Mouse (Mus musculus): ENCODE measurements around the gene Tmem39b. TPM values are rescaled to one million over a fixed set of nuclear protein-coding genes. Genes with fewer than 3 reads are reported as not detected.
"Not testable (repeated sequence)": the region's sequence is repeated elsewhere in the genome, so short reads cannot be mapped to it uniquely, and the experiment has no call there.

Gene Tmem39b
- polyA plus RNA-seq, 1 experiment from 2014 or later = 19.4 TPM

GRCm38 (mm10) chr4:129716310-129716709 is 19.7 kb upstream of the Tmem39b start:
- Histone ChIP-seq H3K27me3 (no peaks in the 10 kb centered on the region), H3K4me2 (replicated peaks) (no peak overlapping the region), H3K27ac (replicated peaks) (no peak overlapping the region), H3K36me3 (peaks cover 83% of the 10 kb centered on the region), H3K4me1 (no peaks in the 10 kb centered on the region), H3K4me3 (no peak overlapping the region), H3K9ac (replicated peaks) (no peak overlapping the region), H3K9me3 (no peaks in the 10 kb centered on the region)
- 93% methylated on average over 9 of the region's 9 CpGs for WGBS
- no peak for ATAC-seq (replicated peaks)

- no peak overlapping the region for H3K4me3 ChIP-seq
- H3K36me3 ChIP-seq = peaks cover 81% of the 10 kb centered on the region
- peak; percentile 72 for ATAC-seq (replicated peaks)
- H3K9me3 ChIP-seq = no peaks in the 10 kb centered on the region
- no peak overlapping the region for H3K4me2 ChIP-seq (replicated peaks)
- peak overlapping the region; percentile 55 for H3K27ac ChIP-seq (replicated peaks)
- H3K27me3 ChIP-seq = no peaks in the 10 kb centered on the region
- 52% methylated on average over 8 of the region's 8 CpGs for WGBS
- H3K9ac ChIP-seq (replicated peaks) = 0 out of 2 replicates have a peak overlapping the region, but pooled peaks have one; percentile 6
- H3K4me1 ChIP-seq = peaks cover 28% of the 10 kb centered on the region
Measured at GRCm38 (mm10) chr4:129709486-129710129, 13.0 kb upstream of the Tmem39b start.

- H3K4me3 ChIP-seq = no peak overlapping the region
- H3K9ac ChIP-seq (replicated peaks) = no peak overlapping the region; the same call in 1 of the 2 replicates
- H3K4me1 ChIP-seq = peaks cover 45% of the 10 kb centered on the region
- no peak for ATAC-seq (replicated peaks)
- peak overlapping the region; percentile 41; the same call in 1 of the 2 replicates for H3K27ac ChIP-seq (replicated peaks)
- no peak overlapping the region for H3K4me2 ChIP-seq (replicated peaks)
- H3K27me3 ChIP-seq = no peaks in the 10 kb centered on the region
- 24% methylated on average over 3 of the region's 3 CpGs for WGBS
- H3K36me3 ChIP-seq = peaks cover 70% of the 10 kb centered on the region
- H3K9me3 ChIP-seq = no peaks in the 10 kb centered on the region
Measured at GRCm38 (mm10) chr4:129706750-129707149, 10.1 kb upstream of the Tmem39b start.

GRCm38 (mm10) chr4:129702454-129702853 is 5.8 kb upstream of the Tmem39b start:
- H3K9me3 ChIP-seq = no peaks in the 10 kb centered on the region
- no peaks in the 10 kb centered on the region for H3K27me3 ChIP-seq
- H3K27ac ChIP-seq (replicated peaks) = peak overlapping the region; percentile 90
- peak; percentile 88 for ATAC-seq (replicated peaks)
- 2% methylated on average over 11 of the region's 11 CpGs for WGBS
- no peak overlapping the region; the same call in 1 of the 2 replicates for H3K4me2 ChIP-seq (replicated peaks)
- H3K36me3 ChIP-seq = peaks cover 28% of the 10 kb centered on the region
- H3K9ac ChIP-seq (replicated peaks) = peak overlapping the region; percentile 37
- peaks cover 33% of the 10 kb centered on the region for H3K4me1 ChIP-seq
- no peak overlapping the region for H3K4me3 ChIP-seq

- peak; percentile 36; the same call in 1 of the 2 replicates for ATAC-seq (replicated peaks)
- peaks cover 33% of the 10 kb centered on the region for H3K4me1 ChIP-seq
- no peaks in the 10 kb centered on the region for H3K9me3 ChIP-seq
- no peak overlapping the region for H3K4me3 ChIP-seq
- H3K27me3 ChIP-seq = no peaks in the 10 kb centered on the region
- peak overlapping the region; percentile 37 for H3K9ac ChIP-seq (replicated peaks)
- 32% methylated on average over 17 of the region's 17 CpGs for WGBS
- H3K36me3 ChIP-seq = peaks cover 28% of the 10 kb centered on the region
- H3K27ac ChIP-seq (replicated peaks) = peak overlapping the region; percentile 90
- no peak overlapping the region; the same call in 1 of the 2 replicates for H3K4me2 ChIP-seq (replicated peaks)
Measured at GRCm38 (mm10) chr4:129701503-129702377, 5.1 kb upstream of the Tmem39b start.

- 91% methylated on average over 6 of the region's 6 CpGs for WGBS
- not testable (repeated sequence) for H3K9me3 ChIP-seq; H3K4me3 ChIP-seq; ATAC-seq (replicated peaks); H3K27me3 ChIP-seq; H3K9ac ChIP-seq (replicated peaks); H3K4me2 ChIP-seq (replicated peaks)
- Histone ChIP-seq H3K27ac (replicated peaks) (peak overlapping the region; percentile 90), H3K4me1 (peaks cover 32% of the 10 kb centered on the region), H3K36me3 (peaks cover 23% of the 10 kb centered on the region)
Measured at GRCm38 (mm10) chr4:129700661-129701060, 4.0 kb upstream of the Tmem39b start.

GRCm38 (mm10) chr4:129700216-129700615 is 3.6 kb upstream of the Tmem39b start:
- ATAC-seq (replicated peaks) = no peak
- WGBS = 77% methylated on average over 1 of the region's 1 CpGs
- H3K36me3 ChIP-seq = peaks cover 19% of the 10 kb centered on the region
- no peaks in the 10 kb centered on the region for H3K27me3 ChIP-seq
- H3K9me3 ChIP-seq = no peaks in the 10 kb centered on the region
- peaks cover 36% of the 10 kb centered on the region for H3K4me1 ChIP-seq
- H3K4me2 ChIP-seq (replicated peaks) = no peak overlapping the region
- no peak overlapping the region for H3K4me3 ChIP-seq
- H3K9ac ChIP-seq (replicated peaks) = no peak overlapping the region
- H3K27ac ChIP-seq (replicated peaks) = no peak overlapping the region

- Histone ChIP-seq H3K4me2 (replicated peaks) (peak overlapping the region; percentile 59), H3K36me3 (peaks cover 20% of the 10 kb centered on the region), H3K4me3 (peak overlapping the region; percentile 80), H3K27ac (replicated peaks) (peak overlapping the region; percentile 98), H3K9ac (replicated peaks) (peak overlapping the region; percentile 84), H3K4me1 (peaks cover 32% of the 10 kb centered on the region), H3K27me3 (no peaks in the 10 kb centered on the region), H3K9me3 (no peaks in the 10 kb centered on the region)
- ATAC-seq (replicated peaks) = no peak
- 81% methylated on average over 7 of the region's 7 CpGs for WGBS
Measured at GRCm38 (mm10) chr4:129697191-129697590, 553 bp upstream of the Tmem39b start.

GRCm38 (mm10) chr4:129695815-129696157 is 852 bp downstream of the Tmem39b start:
- Histone ChIP-seq H3K4me2 (replicated peaks) (peak overlapping the region; percentile 59), H3K4me1 (peaks cover 26% of the 10 kb centered on the region), H3K27me3 (no peaks in the 10 kb centered on the region), H3K4me3 (peak overlapping the region; percentile 80), H3K27ac (replicated peaks) (peak overlapping the region; percentile 98), H3K36me3 (peaks cover 34% of the 10 kb centered on the region), H3K9ac (replicated peaks) (peak overlapping the region; percentile 84), H3K9me3 (no peaks in the 10 kb centered on the region)
- no peak for ATAC-seq (replicated peaks)
- WGBS = 26% methylated on average over 6 of the region's 6 CpGs

- ATAC-seq (replicated peaks) = no peak
- H3K27me3 ChIP-seq = no peaks in the 10 kb centered on the region
- no peak overlapping the region for H3K9ac ChIP-seq (replicated peaks)
- no peak overlapping the region for H3K4me2 ChIP-seq (replicated peaks)
- H3K9me3 ChIP-seq = no peaks in the 10 kb centered on the region
- WGBS = 89% methylated on average over 6 of the region's 6 CpGs
- H3K4me3 ChIP-seq = no peak overlapping the region
- H3K36me3 ChIP-seq = peaks cover 91% of the 10 kb centered on the region
- H3K4me1 ChIP-seq = no peaks in the 10 kb centered on the region
- no peak overlapping the region for H3K27ac ChIP-seq (replicated peaks)
Measured at GRCm38 (mm10) chr4:129684531-129684930, 12.1 kb downstream of the Tmem39b start.

GRCm38 (mm10) chr4:129683901-129684493 is 12.6 kb downstream of the Tmem39b start:
- ATAC-seq (replicated peaks) = no peak

GRCm38 (mm10) chr4:129681837-129682236 is 14.8 kb downstream of the Tmem39b start:
- ATAC-seq (replicated peaks) = no peak
- Histone ChIP-seq H3K4me3 (no peak overlapping the region), H3K4me2 (replicated peaks) (no peak overlapping the region), H3K36me3 (peaks cover 94% of the 10 kb centered on the region), H3K27me3 (no peaks in the 10 kb centered on the region), H3K9me3 (no peaks in the 10 kb centered on the region), H3K27ac (replicated peaks) (no peak overlapping the region), H3K9ac (replicated peaks) (no peak overlapping the region), H3K4me1 (no peaks in the 10 kb centered on the region)
- WGBS = 97% methylated on average over 11 of the region's 11 CpGs

More at GRCm38 (mm10) chr4:129683901-129684493, 12.6 kb downstream of the Tmem39b start:
- H3K4me2 ChIP-seq (replicated peaks) = no peak overlapping the region
- H3K27me3 ChIP-seq = no peaks in the 10 kb centered on the region
- H3K9me3 ChIP-seq = no peaks in the 10 kb centered on the region
- WGBS = 91% methylated on average over 11 of the region's 11 CpGs
- H3K36me3 ChIP-seq = peaks cover 91% of the 10 kb centered on the region
- no peak overlapping the region for H3K9ac ChIP-seq (replicated peaks)
- H3K4me3 ChIP-seq = no peak overlapping the region
- no peaks in the 10 kb centered on the region for H3K4me1 ChIP-seq
- H3K27ac ChIP-seq (replicated peaks) = no peak overlapping the region

Data from forebrain, embryonic 15.5 days (tissue).